Comparison of ENCODE assay signal across 7 mouse cellular contexts in the genomic region with DNA sequence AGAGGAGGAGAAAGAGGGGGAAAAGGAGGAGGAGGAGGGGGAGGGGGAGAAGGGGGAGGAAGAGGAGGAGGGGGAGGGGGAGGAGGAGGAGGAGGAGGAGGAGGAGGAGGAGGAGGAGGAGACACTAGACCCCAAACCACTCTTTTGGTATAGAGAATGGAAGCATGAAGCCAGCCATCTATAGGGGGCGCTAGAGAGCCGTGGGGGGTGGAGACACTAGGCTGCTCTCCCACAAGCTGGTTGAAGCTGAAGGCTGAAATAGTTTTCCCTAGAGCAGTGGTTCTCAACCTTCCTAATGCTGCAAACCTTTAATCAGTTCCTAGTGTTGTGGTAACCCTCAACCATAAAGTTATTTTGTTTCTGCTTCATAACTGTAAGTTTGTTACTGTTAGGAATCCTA.
DNase-seq lines count a peak whose midpoint lies in the region; ATAC-seq and TF ChIP-seq lines count a peak whose summit lies in the region.

No protein-coding gene starts in this region.

- no peak overlapping the region for H3K27ac ChIP-seq in intestine, postnatal 0 days (ENCODE audit: low read depth, low read length)
- H3K27ac ChIP-seq in intestine, embryonic 15.5 days: no peak overlapping the region
- no peak overlapping the region for H3K27ac ChIP-seq in bone marrow, adult 2 months (ENCODE audit: control insufficient read depth, insufficient read depth, low read depth, low read length, poor library complexity)
- H3K27ac ChIP-seq in kidney, embryonic 15.5 days: peak overlapping the region; percentile 73

- H3K27me3 ChIP-seq in intestine, postnatal 0 days (replicated peaks; ENCODE audit: control insufficient read depth, insufficient read depth, low read length): no peaks in the 10 kb centered on the region
- H3K27me3 ChIP-seq in intestine, embryonic 15.5 days (replicated peaks): no peaks in the 10 kb centered on the region
- peaks cover 23% of the 10 kb centered on the region for H3K27me3 ChIP-seq in kidney, embryonic 15.5 days
- H3K27me3 ChIP-seq in splenic B cell, adult 2 months (ENCODE audit: control insufficient read depth, insufficient read depth, low read length, poor library complexity, severe bottlenecking): no peaks in the 10 kb centered on the region

- H3K9me3 ChIP-seq in intestine, postnatal 0 days (ENCODE audit: control insufficient read depth): no peaks in the 10 kb centered on the region
- no peaks in the 10 kb centered on the region for H3K9me3 ChIP-seq in intestine, embryonic 15.5 days
- no peaks in the 10 kb centered on the region for H3K9me3 ChIP-seq in kidney, embryonic 15.5 days (replicated peaks)

- H3K4me3 ChIP-seq in intestine, postnatal 0 days (ENCODE audit: low read depth, low read length): no peak overlapping the region
- H3K4me3 ChIP-seq in intestine, embryonic 15.5 days (replicated peaks): no peak overlapping the region
- H3K4me3 ChIP-seq in bone marrow, adult 2 months (replicated peaks; ENCODE audit: control insufficient read depth, low read depth, low read length): no peak overlapping the region
- no peak overlapping the region for H3K4me3 ChIP-seq in kidney, embryonic 15.5 days (replicated peaks)

- ATAC-seq in intestine, postnatal 0 days: no peak
- no peak for ATAC-seq in intestine, embryonic 15.5 days
- no peak for ATAC-seq in kidney, embryonic 15.5 days (replicated peaks; ENCODE audit: low FRiP score)

- no peaks in the 10 kb centered on the region for H3K36me3 ChIP-seq in intestine, postnatal 0 days (ENCODE audit: control insufficient read depth, insufficient read depth)
- H3K36me3 ChIP-seq in intestine, embryonic 15.5 days: no peaks in the 10 kb centered on the region
- no peaks in the 10 kb centered on the region for H3K36me3 ChIP-seq in kidney, embryonic 15.5 days
- no peaks in the 10 kb centered on the region for H3K36me3 ChIP-seq in splenic B cell, adult 2 months (ENCODE audit: control insufficient read depth, insufficient read depth, low read length, poor library complexity, severe bottlenecking)

- no peak for TF ChIP-seq POLR2A in bone marrow, adult 2 months (IDR thresholded peaks at IDR 0.05; ENCODE audit: borderline replicate concordance, control insufficient read depth, low read depth, low read length)

- H3K4me1 ChIP-seq in intestine, postnatal 0 days (replicated peaks; ENCODE audit: control insufficient read depth, insufficient read depth, low read length): no peaks in the 10 kb centered on the region
- no peaks in the 10 kb centered on the region for H3K4me1 ChIP-seq in intestine, embryonic 15.5 days (replicated peaks)
- H3K4me1 ChIP-seq in bone marrow, adult 2 months (ENCODE audit: control insufficient read depth, insufficient read depth, low read length): no peaks in the 10 kb centered on the region
- H3K4me1 ChIP-seq in kidney, embryonic 15.5 days: peaks cover 48% of the 10 kb centered on the region

- TF ChIP-seq CTCF in intestine, postnatal 0 days (IDR thresholded peaks at IDR 0.05; ENCODE audit: low read depth): peak; percentile 67
- TF ChIP-seq CTCF in bone marrow, adult 2 months (IDR thresholded peaks at IDR 0.05; ENCODE audit: control insufficient read depth, insufficient read depth, low read length): peak; percentile 47; the same call in 1 of the 2 replicates

- H3K9ac ChIP-seq in intestine, postnatal 0 days (ENCODE audit: low read depth, low read length): no peak overlapping the region
- H3K9ac ChIP-seq in intestine, embryonic 15.5 days: no peak overlapping the region
- H3K9ac ChIP-seq in kidney, embryonic 15.5 days: no peak overlapping the region

- WGBS in intestine, postnatal 0 days: 4% methylated on average over 2 of the region's 2 CpGs
- WGBS in intestine, embryonic 15.5 days: 9% methylated on average over 2 of the region's 2 CpGs
- 5% methylated on average over 2 of the region's 2 CpGs for WGBS in bone marrow, adult 2 months
- WGBS in kidney, embryonic 15.5 days: 10% methylated on average over 2 of the region's 2 CpGs

- no peak overlapping the region for H3K4me2 ChIP-seq in intestine, postnatal 0 days (replicated peaks; ENCODE audit: low read depth)
- H3K4me2 ChIP-seq in intestine, embryonic 15.5 days (replicated peaks): no peak overlapping the region
- no peak overlapping the region for H3K4me2 ChIP-seq in kidney, embryonic 15.5 days

- peak; percentile 76 for DNase-seq in ES-CJ7 (ENCODE audit: low read depth, low spot score)
- DNase-seq in splenic B cell, adult 2 months (ENCODE audit: low read depth, low spot score): peak; percentile 26
- DNase-seq in frontal cortex, postnatal 10 days (ENCODE audit: low spot score in 2 of 2): no peak

Comparison
In these comparisons a context has a peak if more than half of its experiments do, and no peak if none do; other contexts are left out.
1. DNase-seq: peak in ES-CJ7 (single experiment) and splenic B cell, adult 2 months (single experiment); none in frontal cortex, postnatal 10 days (0 of 2).